Mouse (Mus musculus): ENCODE data around the gene Smyd3.

The Smyd3 gene

GRCm38 (mm10) chr1:179516941-179517712, 714 bp downstream of the Smyd3 start:
- DNase-seq (ENCODE audit: low spot score) = no peak

DNA sequence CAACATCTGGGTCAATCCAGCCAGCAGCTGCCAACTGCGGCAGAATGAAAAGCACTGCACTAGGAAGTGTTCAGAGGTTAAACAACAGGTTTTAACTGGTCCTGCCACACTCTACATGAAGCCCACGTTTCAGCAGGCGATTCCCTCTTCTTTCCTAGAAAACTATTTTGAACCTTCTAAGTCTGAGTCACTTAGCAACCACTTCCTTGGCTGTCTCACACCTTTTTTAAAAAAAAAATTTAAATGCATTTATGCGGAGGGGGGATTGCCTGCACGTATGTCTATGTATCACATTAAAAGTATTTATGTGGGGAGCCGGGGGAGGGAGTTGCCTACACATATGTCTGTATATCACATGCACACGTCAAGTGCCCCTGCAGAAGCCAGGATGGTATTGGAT, 5.9 kb downstream of the Smyd3 start:
- no peak for DNase-seq (ENCODE audit: low spot score)

GRCm38 (mm10) chr1:179510546-179511340, 7.1 kb downstream of the Smyd3 start:
- no peak for DNase-seq (ENCODE audit: low spot score)

- DNase-seq (ENCODE audit: low spot score) = no peak
These were observed 11.1 kb downstream of the Smyd3 start for GRCm38 (mm10) chr1:179506530-179507315.

DNA sequence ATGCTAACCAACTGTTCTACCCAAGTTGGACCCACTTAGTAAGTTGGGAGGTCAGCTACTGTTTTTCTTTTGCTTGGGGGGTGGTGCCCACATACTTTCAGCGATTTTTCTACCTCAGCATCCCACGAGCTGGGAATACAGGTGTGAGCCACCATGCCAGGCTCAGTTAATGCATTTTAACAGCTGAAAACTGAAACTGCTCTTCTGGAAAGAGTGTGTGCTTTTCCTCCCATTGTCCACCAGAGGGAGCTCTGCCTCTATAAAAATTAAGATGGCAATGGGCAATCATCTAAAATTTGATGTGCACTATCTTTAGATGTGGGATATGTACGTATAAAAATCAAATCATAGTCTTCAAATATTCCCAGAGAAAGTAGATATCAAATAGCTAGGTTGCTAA, 15.3 kb downstream of the Smyd3 start:
- no peak for DNase-seq (ENCODE audit: low spot score)

- DNase-seq (ENCODE audit: low spot score) = no peak
These were observed 18.6 kb downstream of the Smyd3 start for GRCm38 (mm10) chr1:179499257-179499656.

- no peak for DNase-seq (ENCODE audit: low spot score)
These were observed 24.9 kb downstream of the Smyd3 start for GRCm38 (mm10) chr1:179492908-179493307.

DNA sequence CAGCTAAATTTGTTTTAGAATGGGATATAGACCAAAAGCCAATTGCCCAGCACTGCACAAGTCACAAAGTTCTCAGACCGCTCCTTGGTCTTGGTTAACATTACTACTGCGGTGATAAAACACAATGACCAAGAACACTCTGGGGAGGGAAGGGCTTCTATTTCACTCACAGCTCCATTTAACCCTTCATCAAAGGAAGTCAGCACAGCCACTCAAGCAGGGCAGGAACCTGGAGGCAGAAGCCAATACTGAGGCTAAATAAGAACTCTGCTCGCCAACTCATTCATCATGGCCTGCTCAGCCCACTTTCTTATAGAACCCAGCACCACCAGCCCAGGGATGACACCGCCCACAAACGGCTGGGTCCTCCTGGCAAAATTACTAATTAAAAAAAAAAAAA, 29.3 kb downstream of the Smyd3 start:
- no peak for DNase-seq (ENCODE audit: low spot score)

GRCm38 (mm10) chr1:179487990-179488389, 29.9 kb downstream of the Smyd3 start:
- DNase-seq (ENCODE audit: low spot score) = no peak

DNA sequence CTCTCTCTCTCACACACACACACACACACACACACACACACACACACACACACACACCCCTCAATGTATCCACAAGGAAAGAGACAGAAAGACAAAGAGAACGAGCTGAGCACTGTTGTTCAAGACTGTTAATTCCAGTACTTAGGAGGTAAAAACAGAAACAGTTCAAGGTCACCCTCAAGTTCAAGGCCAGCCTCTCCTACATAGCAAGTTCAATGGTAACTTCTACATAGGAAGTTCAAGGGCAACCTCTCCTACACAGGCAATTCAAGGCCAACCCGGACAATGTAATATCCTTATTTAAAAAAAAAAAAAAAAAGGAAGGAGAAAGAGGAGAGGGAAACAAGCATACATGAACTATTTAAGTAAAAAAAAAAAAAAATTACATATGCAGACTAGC, 30.6 kb downstream of the Smyd3 start:
- no peak for DNase-seq (ENCODE audit: low spot score)

DNA sequence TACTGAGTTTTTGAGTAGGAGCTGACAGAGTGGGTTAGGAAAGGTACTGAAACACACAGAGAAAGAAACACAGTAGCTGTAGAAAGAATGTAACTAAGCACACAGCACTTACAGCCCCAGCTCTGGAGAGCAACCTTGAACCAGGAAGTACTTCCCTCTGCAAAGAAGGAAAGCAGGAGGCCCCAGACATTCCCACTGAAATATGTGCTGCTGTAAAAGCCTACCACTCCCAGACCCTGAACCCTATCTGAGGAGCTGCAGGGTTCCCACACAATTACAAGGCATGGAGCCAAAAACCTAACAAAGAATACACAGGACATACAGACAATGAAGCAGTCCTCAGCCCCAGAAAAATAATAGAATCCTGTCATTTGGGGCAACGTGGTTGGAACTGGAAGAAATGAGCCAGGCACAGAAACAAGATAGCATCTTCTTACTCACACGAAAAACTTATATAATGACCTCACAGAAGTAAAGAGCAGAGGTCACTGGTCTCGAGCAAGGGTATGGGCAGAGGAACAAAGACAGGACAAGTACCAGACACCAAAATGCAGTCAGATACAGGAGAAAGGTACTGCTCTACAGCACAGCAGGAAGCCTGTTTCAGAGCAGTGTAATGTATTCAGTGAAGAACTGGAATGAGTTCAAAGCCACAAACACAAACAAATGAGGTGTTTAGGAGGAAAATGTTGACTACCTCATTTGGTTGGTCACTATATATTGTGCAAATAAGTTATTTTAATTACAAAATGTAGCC, 31.9 kb downstream of the Smyd3 start:
- no peak for DNase-seq (ENCODE audit: low spot score)

DNA sequence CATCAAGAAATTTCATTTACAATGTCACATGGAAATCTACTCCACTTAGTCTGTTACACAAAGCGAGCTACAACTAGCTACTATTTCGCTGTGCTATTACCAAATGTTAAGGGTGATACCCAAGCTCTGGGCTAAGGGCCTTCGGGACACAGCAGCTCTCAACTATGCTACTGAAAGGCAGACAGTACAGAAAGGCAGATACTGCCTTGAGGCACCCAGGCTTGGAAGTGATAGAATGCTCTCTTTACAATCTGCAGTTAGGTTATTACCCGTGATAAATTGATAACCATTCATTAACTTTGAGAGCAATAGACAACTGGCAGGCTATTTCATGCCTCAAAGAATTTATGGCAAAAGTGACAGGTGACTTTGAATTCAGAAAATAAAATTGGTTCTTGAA, 37.0 kb downstream of the Smyd3 start:
- no peak for DNase-seq (ENCODE audit: low spot score)

GRCm38 (mm10) chr1:179477157-179477902, 40.5 kb downstream of the Smyd3 start:
- DNase-seq (ENCODE audit: low spot score) = no peak

GRCm38 (mm10) chr1:179476461-179477156, 41.2 kb downstream of the Smyd3 start:
- DNase-seq (ENCODE audit: low spot score) = no peak

- no peak for DNase-seq (ENCODE audit: low spot score)
These were observed 43.1 kb downstream of the Smyd3 start for GRCm38 (mm10) chr1:179474776-179475175.

GRCm38 (mm10) chr1:179473920-179474643, 43.8 kb downstream of the Smyd3 start:
- DNase-seq (ENCODE audit: low spot score) = no peak

- no peak for DNase-seq (ENCODE audit: low spot score)
These were observed 49.9 kb downstream of the Smyd3 start for GRCm38 (mm10) chr1:179467970-179468369.

- DNase-seq (ENCODE audit: low spot score) = no peak
These were observed 55.5 kb downstream of the Smyd3 start for GRCm38 (mm10) chr1:179462376-179462775.

GRCm38 (mm10) chr1:179461019-179461814, 56.6 kb downstream of the Smyd3 start:
- no peak for DNase-seq (ENCODE audit: low spot score)
